Mouse (Mus musculus) intestine, embryonic 16.5 days (tissue): ENCODE measurements at regions not wholly inside any gene's neighbourhood (a gene's known extent, or its start where the extent isn't known, plus 50 kb on each side); places are given as distances from the start of the nearest gene placed in this dataset.

Experiments
- ATAC-seq: fragments of 200-750 bp; cut with Nextera tagmentation; 2 replicates; pipeline ENCODE4 v1.8.0; 2017; ENCODE audit warnings: moderate TSS enrichment, moderate library complexity
- H3K27ac ChIP-seq: fragments of 300-500 bp; sonication (generic); 2 replicates; pipeline ENCODE4 v1.5.1; 2014; ENCODE audit warnings: mild to moderate bottlenecking, low read length
- H3K27me3 ChIP-seq: fragments of 300-500 bp; sonication (generic); replicated peaks from 2 replicates; pipeline ENCODE4 v1.6.1; 2014; ENCODE audit warnings: low read length, control low read depth, mixed read lengths; ENCODE audit not compliant: control insufficient read depth, insufficient read depth
- H3K36me3 ChIP-seq: fragments of 300-500 bp; sonication (generic); 2 replicates; pipeline ENCODE4 v1.6.1; 2014; ENCODE audit warnings: low read length, control low read depth; ENCODE audit not compliant: control insufficient read depth, insufficient read depth
- H3K4me1 ChIP-seq: fragments of 300-500 bp; sonication (generic); 2 replicates; pipeline ENCODE4 v1.6.1; 2014; ENCODE audit warnings: low read length, control low read depth, mixed read lengths; ENCODE audit not compliant: control insufficient read depth, insufficient read depth
- H3K4me2 ChIP-seq: fragments of 300-500 bp; sonication (generic); 2 replicates; pipeline ENCODE4 v1.6.1; 2014; ENCODE audit warnings: low read depth, low read length, control low read depth
- H3K4me3 ChIP-seq: fragments of 300-500 bp; sonication (generic); 2 replicates; pipeline ENCODE4 v1.5.1; 2014; ENCODE audit warnings: mild to moderate bottlenecking, low read length
- H3K9ac ChIP-seq: fragments of 300-500 bp; sonication (generic); 2 replicates; pipeline ENCODE4 v1.6.1; 2014; ENCODE audit warnings: low read depth, low read length
- H3K9me3 ChIP-seq: fragments of 300-500 bp; sonication (generic); 2 replicates; pipeline ENCODE4 v1.6.1; 2016; ENCODE audit warnings: low read length, control low read depth; ENCODE audit not compliant: control insufficient read depth
- WGBS: fragments of 180-500 bp; shearing (Covaris S2); extraction: QIAGEN DNeasy Blood & Tissue Kit; methylation state at CpG from one replicate; pipeline ENCODE4 v1.1.7; 2014; 5-methylcytosine and 5-hydroxymethylcytosine counted together

DNA sequence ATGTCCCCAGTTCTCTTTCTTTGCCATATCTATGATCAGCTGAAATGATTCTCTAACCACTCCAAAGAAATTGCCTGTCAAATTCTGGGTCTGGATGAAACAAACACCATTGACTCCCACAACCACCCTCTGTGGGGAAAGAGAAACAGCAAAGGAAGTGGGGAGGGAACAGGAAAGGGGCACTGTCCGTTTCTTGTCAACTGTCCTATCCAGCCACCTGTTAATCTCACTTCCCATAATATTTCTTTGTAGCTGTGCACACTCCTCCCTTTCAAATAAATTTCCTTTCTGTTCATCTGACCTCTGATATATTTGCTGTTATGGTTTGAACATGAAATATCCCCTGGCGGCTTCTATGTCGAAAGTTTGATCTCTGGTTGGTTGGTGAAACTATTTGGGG, 109.0 kb upstream of the Nxt1 start:
- Histone ChIP-seq H3K27me3 (no peaks in the 10 kb centered on the region), H3K9ac (no peak overlapping the region), H3K9me3 (no peaks in the 10 kb centered on the region), H3K27ac (no peak overlapping the region), H3K4me2 (no peak overlapping the region), H3K4me3 (no peak overlapping the region), H3K4me1 (peaks cover 12% of the 10 kb centered on the region), H3K36me3 (no peaks in the 10 kb centered on the region)
- 66% methylated on average over 3 of the region's 3 CpGs for WGBS
- no peak for ATAC-seq

- H3K4me1 ChIP-seq: peaks cover 12% of the 10 kb centered on the region
- no peaks in the 10 kb centered on the region for H3K27me3 ChIP-seq
- 70% methylated on average over 3 of the region's 3 CpGs for WGBS
- no peaks in the 10 kb centered on the region for H3K9me3 ChIP-seq
- no peak overlapping the region for H3K4me3 ChIP-seq
- ATAC-seq: no peak
- H3K27ac ChIP-seq: no peak overlapping the region
- no peak overlapping the region for H3K9ac ChIP-seq
- H3K4me2 ChIP-seq: no peak overlapping the region
- no peaks in the 10 kb centered on the region for H3K36me3 ChIP-seq
Observed at GRCm38 (mm10) chr2:148562041-148562440, 110.4 kb upstream of the Nxt1 start.

GRCm38 (mm10) chr2:148560013-148560773, 112.2 kb upstream of the Nxt1 start:
- Histone ChIP-seq H3K4me3 (no peak overlapping the region), H3K36me3 (no peaks in the 10 kb centered on the region), H3K9ac (no peak overlapping the region), H3K27me3 (no peaks in the 10 kb centered on the region), H3K4me2 (no peak overlapping the region), H3K4me1 (peaks cover 12% of the 10 kb centered on the region), H3K9me3 (no peaks in the 10 kb centered on the region), H3K27ac (peak overlapping the region; percentile 76)
- peak; percentile 70 for ATAC-seq
- 64% methylated on average over 4 of the region's 4 CpGs for WGBS

DNA sequence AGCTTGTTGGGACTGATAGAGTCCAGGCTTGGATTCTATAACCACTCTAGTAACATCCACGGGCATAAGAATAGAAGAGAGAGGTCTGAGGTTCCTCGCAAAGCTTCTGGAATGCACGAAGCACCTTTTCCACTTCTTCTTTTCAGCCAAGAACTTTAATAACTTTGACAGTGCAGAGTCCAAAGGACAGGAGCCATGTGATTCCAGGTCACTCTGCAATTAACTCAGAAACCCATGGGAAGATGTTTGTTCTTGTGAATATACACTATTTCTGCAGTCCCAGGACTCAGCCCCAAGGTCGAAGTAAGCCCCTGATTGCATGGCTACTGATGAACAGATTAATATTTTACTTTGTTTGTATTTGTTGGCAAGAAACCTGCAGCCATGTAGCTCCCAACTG, 113.0 kb upstream of the Nxt1 start:
- Histone ChIP-seq H3K9me3 (no peaks in the 10 kb centered on the region), H3K27me3 (no peaks in the 10 kb centered on the region), H3K27ac (peak overlapping the region; percentile 59; the same call in 1 of the 2 replicates), H3K36me3 (no peaks in the 10 kb centered on the region), H3K4me2 (no peak overlapping the region), H3K4me3 (no peak overlapping the region), H3K4me1 (peaks cover 12% of the 10 kb centered on the region), H3K9ac (no peak overlapping the region)
- peak; percentile 92 for ATAC-seq
- 61% methylated on average over 4 of the region's 4 CpGs for WGBS

- Histone ChIP-seq H3K4me2 (no peak overlapping the region), H3K9me3 (no peaks in the 10 kb centered on the region), H3K27ac (no peak overlapping the region), H3K4me3 (no peak overlapping the region), H3K36me3 (no peaks in the 10 kb centered on the region), H3K27me3 (no peaks in the 10 kb centered on the region), H3K4me1 (peaks cover 12% of the 10 kb centered on the region), H3K9ac (no peak overlapping the region)
- no peak for ATAC-seq
Observed at GRCm38 (mm10) chr2:148558365-148558764, 114.0 kb upstream of the Nxt1 start.

GRCm38 (mm10) chr2:148551207-148551606, 107.8 kb upstream of the Cd93 start:
- no peak for ATAC-seq
- H3K36me3 ChIP-seq: no peaks in the 10 kb centered on the region
- H3K4me3 ChIP-seq: no peak overlapping the region
- H3K4me2 ChIP-seq: no peak overlapping the region
- H3K27me3 ChIP-seq: no peaks in the 10 kb centered on the region
- no peaks in the 10 kb centered on the region for H3K4me1 ChIP-seq
- 77% methylated on average over 4 of the region's 4 CpGs for whole genome bisulfite sequencing
- H3K9ac ChIP-seq: no peak overlapping the region
- H3K27ac ChIP-seq: no peak overlapping the region
- no peaks in the 10 kb centered on the region for H3K9me3 ChIP-seq

DNA sequence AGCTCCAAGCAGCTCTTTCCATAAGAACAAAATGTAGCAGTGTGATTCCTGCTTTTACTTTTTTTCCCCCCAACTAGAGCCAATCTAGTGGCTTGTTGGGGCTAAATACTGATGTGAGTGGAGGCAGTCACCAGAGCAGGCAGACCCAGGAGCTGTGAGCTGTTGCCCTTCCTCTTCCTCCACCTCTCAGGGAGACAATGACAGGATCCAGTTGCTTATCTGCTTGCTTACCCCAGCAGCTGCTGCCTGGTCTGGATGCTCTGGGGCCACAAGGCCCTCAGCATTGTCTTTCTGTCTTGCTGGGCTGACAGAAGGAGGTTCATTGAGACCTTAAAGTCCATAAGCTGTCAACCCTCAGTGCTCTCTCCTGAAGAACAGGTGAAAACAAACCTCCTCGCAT, 106.3 kb upstream of the Cd93 start:
- H3K27ac ChIP-seq: no peak overlapping the region
- no peaks in the 10 kb centered on the region for H3K9me3 ChIP-seq
- H3K4me1 ChIP-seq: no peaks in the 10 kb centered on the region
- H3K9ac ChIP-seq: no peak overlapping the region
- H3K36me3 ChIP-seq: no peaks in the 10 kb centered on the region
- ATAC-seq: no peak
- no peak overlapping the region for H3K4me2 ChIP-seq
- H3K27me3 ChIP-seq: no peaks in the 10 kb centered on the region
- no peak overlapping the region for H3K4me3 ChIP-seq
- 79% methylated on average over 1 of the region's 1 CpGs for WGBS

- Histone ChIP-seq H3K27ac (no peak overlapping the region; the same call in 1 of the 2 replicates), H3K4me1 (no peaks in the 10 kb centered on the region), H3K9me3 (no peaks in the 10 kb centered on the region), H3K4me3 (no peak overlapping the region), H3K36me3 (no peaks in the 10 kb centered on the region), H3K4me2 (no peak overlapping the region), H3K27me3 (no peaks in the 10 kb centered on the region), H3K9ac (no peak overlapping the region)
- no peak for ATAC-seq
Observed at GRCm38 (mm10) chr2:148542340-148542739, 99.0 kb upstream of the Cd93 start.

- Histone ChIP-seq H3K4me1 (no peaks in the 10 kb centered on the region), H3K4me2 (no peak overlapping the region), H3K4me3 (no peak overlapping the region), H3K36me3 (no peaks in the 10 kb centered on the region), H3K9ac (no peak overlapping the region), H3K9me3 (no peaks in the 10 kb centered on the region), H3K27ac (no peak overlapping the region), H3K27me3 (no peaks in the 10 kb centered on the region)
- no peak for ATAC-seq
- 53% methylated on average over 3 of the region's 3 CpGs for WGBS
Observed at GRCm38 (mm10) chr2:148537914-148538510, 94.6 kb upstream of the Cd93 start.

- H3K4me2 ChIP-seq: no peak overlapping the region
- H3K36me3 ChIP-seq: no peaks in the 10 kb centered on the region
- no peaks in the 10 kb centered on the region for H3K4me1 ChIP-seq
- H3K4me3 ChIP-seq: no peak overlapping the region
- no peak for ATAC-seq
- no peaks in the 10 kb centered on the region for H3K27me3 ChIP-seq
- 78% methylated on average over 5 of the region's 5 CpGs for WGBS
- no peak overlapping the region for H3K27ac ChIP-seq
- H3K9me3 ChIP-seq: no peaks in the 10 kb centered on the region
- H3K9ac ChIP-seq: no peak overlapping the region
Observed at GRCm38 (mm10) chr2:148537251-148537650, 93.9 kb upstream of the Cd93 start.
